Comparison of ENCODE assay signal across 19 mouse cellular contexts in the genomic region with DNA sequence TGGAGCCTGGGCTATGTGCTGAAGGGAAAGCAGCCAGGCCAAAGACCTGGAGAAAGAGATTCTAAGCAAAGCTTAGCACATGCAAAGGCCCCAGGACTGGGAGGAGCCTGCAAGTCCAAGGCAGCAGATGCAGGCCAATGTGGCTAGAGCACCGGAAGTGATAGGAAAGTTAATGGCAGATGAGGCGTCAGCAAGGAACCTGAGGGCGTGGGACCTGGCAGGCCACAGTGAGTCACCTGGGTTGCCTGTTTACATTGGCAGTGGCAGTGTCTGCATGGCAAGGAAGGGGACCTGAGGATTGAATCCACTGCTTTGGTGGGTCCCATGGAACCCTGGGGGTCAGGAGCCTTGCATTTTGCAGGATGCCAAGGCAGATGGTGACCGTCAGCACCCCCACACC.
DNase-seq lines count a peak whose midpoint lies in the region; ATAC-seq and TF ChIP-seq lines count a peak whose summit lies in the region.
"Had no signal": no experiment of that assay in that cellular context is flagged by ENCODE, and none has a peak within 500 bp of the region (broad histone marks: within the 10 kb centered on the region; RNA-seq: fewer than 3 reads in every experiment).

No protein-coding gene starts in this region.

- 0 out of 2 replicates have a peak, but pooled peaks cover 4% of the 10 kb centered on the region for H3K4me1 ChIP-seq in kidney, embryonic 15.5 days
- H3K4me1 ChIP-seq in kidney, adult 2 months (ENCODE audit: control insufficient read depth, insufficient read depth, low read length): no peaks in the 10 kb centered on the region
- H3K4me1 ChIP-seq in stomach, postnatal 0 days (replicated peaks; ENCODE audit: control insufficient read depth, insufficient read depth): no peaks in the 10 kb centered on the region
- H3K4me1 ChIP-seq: embryonic facial prominence, embryonic 15.5 days; forebrain, embryonic 12.5 days; forebrain, embryonic 15.5 days had no signal

- WGBS in kidney, embryonic 15.5 days: 84% methylated on average over 4 of the region's 4 CpGs
- 82% methylated on average over 4 of the region's 4 CpGs for WGBS in kidney, adult 2 months
- 75% methylated on average over 4 of the region's 4 CpGs for WGBS in stomach, postnatal 0 days

- no peaks in the 10 kb centered on the region for H3K9me3 ChIP-seq in kidney, embryonic 15.5 days (replicated peaks)
- no peaks in the 10 kb centered on the region for H3K9me3 ChIP-seq in stomach, postnatal 0 days (ENCODE audit: control insufficient read depth, low read length)
- H3K9me3 ChIP-seq: embryonic facial prominence, embryonic 12.5 days; embryonic facial prominence, embryonic 15.5 days; forebrain, embryonic 12.5 days; forebrain, embryonic 15.5 days; heart, embryonic 10.5 days; heart, embryonic 13.5 days had no signal

- DNase-seq in kidney, adult 2 months: no peak
- DNase-seq in urinary bladder, adult 18-20 months (ENCODE audit: low spot score in 2 of 2): peak; percentile 6 to 13
- DNase-seq in urinary bladder, postnatal 36 days (ENCODE audit: low spot score in 2 of 2): no peak
- DNase-seq in 416B (ENCODE audit: low read depth): peak; percentile 48
- peak; percentile 47 for DNase-seq in stomach, postnatal 0 days (ENCODE audit: low spot score)
- no peak for DNase-seq in adrenal gland, postnatal 25 days

- H3K9ac ChIP-seq in kidney, embryonic 15.5 days: no peak overlapping the region
- no peak overlapping the region for H3K9ac ChIP-seq in stomach, postnatal 0 days (ENCODE audit: low read length)
- H3K9ac ChIP-seq: embryonic facial prominence, embryonic 12.5 days; embryonic facial prominence, embryonic 15.5 days; forebrain, embryonic 12.5 days; forebrain, embryonic 15.5 days; heart, embryonic 13.5 days; hindbrain, embryonic 14.5 days had no signal

- no peaks in the 10 kb centered on the region for H3K36me3 ChIP-seq in kidney, embryonic 15.5 days
- no peaks in the 10 kb centered on the region for H3K36me3 ChIP-seq in kidney, adult 2 months (ENCODE audit: control insufficient read depth, insufficient read depth, low read length)
- no peaks in the 10 kb centered on the region for H3K36me3 ChIP-seq in stomach, postnatal 0 days (ENCODE audit: control insufficient read depth, insufficient read depth, low read length)
- H3K36me3 ChIP-seq: embryonic facial prominence, embryonic 12.5 days; embryonic facial prominence, embryonic 15.5 days; forebrain, embryonic 12.5 days; forebrain, embryonic 15.5 days; heart, embryonic 10.5 days; heart, embryonic 13.5 days had no signal

- peak; percentile 29; the same call in 1 of the 2 replicates for ATAC-seq in kidney, embryonic 15.5 days (replicated peaks; ENCODE audit: low FRiP score)
- peak; percentile 85 for ATAC-seq in stomach, postnatal 0 days (ENCODE audit: low FRiP score, low TSS enrichment)
- ATAC-seq in cerebellum, adult (ENCODE audit: insufficient number of reproducible peaks, low FRiP score, low TSS enrichment): no peak
- ATAC-seq: inflammation-experienced regulatory T-cells, adult 6 months had no signal

- TF ChIP-seq POLR2A in kidney, adult 2 months (IDR thresholded peaks at IDR 0.05; ENCODE audit: low read depth, low read length): no peak

- H3K27me3 ChIP-seq in kidney, embryonic 15.5 days: no peaks in the 10 kb centered on the region
- no peaks in the 10 kb centered on the region for H3K27me3 ChIP-seq in kidney, adult 2 months (replicated peaks; ENCODE audit: control insufficient read depth, insufficient read depth, low read length)
- no peaks in the 10 kb centered on the region for H3K27me3 ChIP-seq in stomach, postnatal 0 days (ENCODE audit: control insufficient read depth, insufficient read depth, low read length)
- H3K27me3 ChIP-seq: embryonic facial prominence, embryonic 12.5 days; embryonic facial prominence, embryonic 15.5 days; forebrain, embryonic 12.5 days; forebrain, embryonic 15.5 days had no signal

- H3K27ac ChIP-seq in kidney, embryonic 15.5 days: no peak overlapping the region
- no peak overlapping the region for H3K27ac ChIP-seq in kidney, adult 2 months (ENCODE audit: insufficient read depth, low read depth, low read length)
- H3K27ac ChIP-seq in stomach, postnatal 0 days (replicated peaks): no peak overlapping the region
- H3K27ac ChIP-seq: embryonic facial prominence, embryonic 12.5 days; embryonic facial prominence, embryonic 15.5 days; forebrain, embryonic 12.5 days; forebrain, embryonic 15.5 days; heart, adult 2 months; heart, embryonic 10.5 days; heart, embryonic 13.5 days; hindbrain, embryonic 14.5 days; hindbrain, postnatal 0 days had no signal

- no peak overlapping the region for H3K4me3 ChIP-seq in kidney, embryonic 15.5 days (replicated peaks)
- H3K4me3 ChIP-seq in kidney, adult 2 months (ENCODE audit: insufficient read depth, low read depth, low read length): no peak overlapping the region
- H3K4me3 ChIP-seq in stomach, postnatal 0 days (ENCODE audit: low read depth, low read length): no peak overlapping the region
- H3K4me3 ChIP-seq: embryonic facial prominence, embryonic 12.5 days; embryonic facial prominence, embryonic 15.5 days; erythroblast, embryonic 14.5 days; forebrain, embryonic 12.5 days; forebrain, embryonic 15.5 days; heart, adult 2 months; heart, embryonic 10.5 days; heart, embryonic 13.5 days had no signal

- no peak for TF ChIP-seq CTCF in kidney, adult 2 months (conservative IDR thresholded peaks at IDR 0.05; ENCODE audit: insufficient read depth, insufficient read length, low read depth, low read length)
- TF ChIP-seq CTCF in stomach, postnatal 0 days (IDR thresholded peaks at IDR 0.05; ENCODE audit: low read depth): no peak

- TF ChIP-seq EP300 in stomach, postnatal 0 days (optimal IDR thresholded peaks at IDR 0.05): no peak

- H3K4me2 ChIP-seq in kidney, embryonic 15.5 days: no peak overlapping the region
- no peak overlapping the region for H3K4me2 ChIP-seq in stomach, postnatal 0 days (replicated peaks; ENCODE audit: low read depth)
- H3K4me2 ChIP-seq: embryonic facial prominence, embryonic 12.5 days; embryonic facial prominence, embryonic 15.5 days; forebrain, embryonic 12.5 days; forebrain, embryonic 15.5 days; heart, embryonic 13.5 days; hindbrain, embryonic 14.5 days had no signal

Comparison
In these comparisons a context has a peak if more than half of its experiments do, and no peak if none do; other contexts are left out.
1. DNase-seq: peak in urinary bladder, adult 18-20 months (2 of 2), 416B (single experiment) and stomach, postnatal 0 days (single experiment); none in kidney, adult 2 months (single experiment), urinary bladder, postnatal 36 days (0 of 2) and adrenal gland, postnatal 25 days (single experiment).